Mouse (Mus musculus): ENCODE measurements around the gene Irak3.

The Irak3 gene

GRCm38 (mm10) chr10:120092548-120092947 is 109.4 kb downstream of the Irak3 start:
- DNase-seq = no peak
